16 mouse cellular contexts compared by ENCODE assay signal in the genomic region with DNA sequence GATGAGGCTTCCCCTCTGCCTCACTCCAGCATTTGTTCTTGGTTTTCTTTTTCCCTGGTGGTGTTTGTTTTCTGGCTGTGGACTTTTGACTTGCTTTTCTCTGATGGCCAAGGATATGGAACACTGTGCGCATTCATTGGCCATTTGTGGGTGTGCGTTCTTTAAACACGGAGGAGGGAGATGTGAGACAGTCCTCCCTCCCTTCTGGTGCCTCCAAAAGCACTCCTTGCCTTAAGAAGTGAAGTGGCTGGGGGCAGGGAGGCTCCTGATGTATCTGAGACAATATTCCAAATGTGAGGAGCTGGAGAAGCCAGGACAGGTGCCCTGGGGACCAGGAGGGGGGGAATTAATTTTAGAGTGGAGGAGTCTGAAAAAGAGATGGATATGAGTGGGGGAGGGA.
DNase-seq lines count a peak whose midpoint lies in the region.
"Had no signal": no experiment of that assay in that cellular context is flagged by ENCODE, and none has a peak within 500 bp of the region (broad histone marks: within the 10 kb centered on the region; RNA-seq: fewer than 3 reads in every experiment).

No protein-coding gene starts in this region.

- intact Hi-C loops in left cerebral cortex, postnatal 10 days (cut with DNase I) = no loop called here

- DNase-seq in frontal cortex, postnatal 36 days (ENCODE audit: low spot score in 2 of 2) = peak; percentile 34 to 35
- DNase-seq in frontal cortex, postnatal 14 days (ENCODE audit: low spot score in 2 of 2) = no peak
- peak; percentile 36 to 55 for DNase-seq in left cerebral cortex, adult 18-20 months (ENCODE audit: low spot score in 2 of 2)
- DNase-seq in left cerebral cortex, postnatal 10 days (ENCODE audit: extremely low spot score in 1 of 2, low spot score in 2 of 2) = no peak
- peak; percentile 43 to 46 for DNase-seq in right cerebral cortex, adult 2 months (ENCODE audit: low spot score in 2 of 2)
- DNase-seq in right cerebral cortex, postnatal 10 days (ENCODE audit: low spot score in 2 of 2) = no peak
- no peak for DNase-seq in embryo, embryonic 10 days (ENCODE audit: low spot score)
- DNase-seq: adrenal gland, adult 2 months; adrenal gland, postnatal 10 days; adrenal gland, postnatal 25 days; cerebellum, adult 11-12 months; cerebellum, adult 2 months; cerebellum, adult 9-10 months; cerebellum, postnatal 10 days; cerebellum, postnatal 25 days; embryo, embryonic 11 days had no signal

Comparison
In these comparisons a context has a peak if more than half of its experiments do, and no peak if none do; other contexts are left out.
1. DNase-seq: peak in frontal cortex, postnatal 36 days (2 of 2), left cerebral cortex, adult 18-20 months (2 of 2) and right cerebral cortex, adult 2 months (2 of 2); none in frontal cortex, postnatal 14 days (0 of 2), left cerebral cortex, postnatal 10 days (0 of 2), right cerebral cortex, postnatal 10 days (0 of 2) and embryo, embryonic 10 days (single experiment).